Mouse (Mus musculus): ENCODE data around the gene Zscan29.

DNA sequence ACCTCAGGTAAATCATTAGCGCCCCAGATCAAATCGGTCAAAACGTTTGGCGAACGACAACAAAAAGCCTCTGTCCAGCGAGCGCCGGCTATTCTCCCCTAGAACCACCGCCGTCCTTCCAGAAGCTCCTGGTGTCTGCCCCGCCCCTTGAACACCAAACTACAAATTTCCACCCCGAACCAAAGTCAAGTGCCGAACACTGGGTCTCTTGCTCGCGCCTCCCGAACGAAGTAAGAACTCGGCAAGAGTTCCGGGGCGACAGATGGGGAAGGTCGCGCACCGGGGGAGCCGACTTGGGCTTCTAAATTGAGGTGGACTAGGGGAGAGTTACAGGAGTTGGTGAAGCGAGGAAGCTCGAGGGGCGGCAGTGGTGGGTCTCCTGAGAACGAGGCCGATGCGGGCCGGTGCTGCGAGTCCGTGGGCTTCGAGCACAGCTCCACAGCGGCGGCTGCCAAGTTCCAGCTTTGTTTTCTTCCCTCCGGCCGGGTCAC, 399 bp downstream of the Zscan29 start, which contains the start of gene Tubgcp4:
- TF ChIP-seq CTCF (conservative IDR thresholded peaks at IDR 0.05; ENCODE audit: low read length) (no peak), POU5F1 (IDR thresholded peaks at IDR 0.05; ENCODE audit: borderline replicate concordance, low read length) (no peak)
